ENCODE assay signal across 22 mouse cellular contexts in genomic region chr1:121136846-121137245, GRCm38 (mm10).
DNase-seq lines count a peak whose midpoint lies in the region; ATAC-seq and TF ChIP-seq lines count a peak whose summit lies in the region.
"Had no signal": no experiment of that assay in that cellular context is flagged by ENCODE, and none has a peak within 500 bp of the region (broad histone marks: within the 10 kb centered on the region; RNA-seq: fewer than 3 reads in every experiment).

No protein-coding gene starts in this region.

- 89% methylated on average over 4 of the region's 4 CpGs for WGBS in liver, adult 2 months
- 63% methylated on average over 4 of the region's 4 CpGs for WGBS in liver, postnatal 0 days (ENCODE audit: insufficient replicate concordance)

- no peak for ATAC-seq in liver, postnatal 0 days
- ATAC-seq: activated CD4-positive, CD25-positive, alpha-beta regulatory T cell, adult 4 months; Patski had no signal

- TF ChIP-seq EP300 in liver, postnatal 0 days (IDR thresholded peaks at IDR 0.05; ENCODE audit: low read depth): no peak

- peak; percentile 69 for DNase-seq in heart, adult 11 months
- DNase-seq in heart, adult 18-20 months: no peak
- peak; percentile 7 for DNase-seq in liver, adult 2 months (ENCODE audit: extremely low read depth, low read depth, low spot score)
- no peak for DNase-seq in liver, postnatal 0 days
- peak; percentile 38 for DNase-seq in A20 (ENCODE audit: low read depth, low spot score)
- DNase-seq in right cerebral cortex, postnatal 10 days (ENCODE audit: low spot score in 2 of 2): no peak
- DNase-seq: adrenal gland, adult 8-10 months; adrenal gland, postnatal 14 days; adrenal gland, postnatal 36 days; cerebellum, adult 11-12 months; cerebellum, adult 2 months; cerebellum, adult 9-10 months; cerebellum, postnatal 10 days; cerebellum, postnatal 25 days; forebrain, postnatal 0 days had no signal

- H3K4me1 ChIP-seq in liver, adult 2 months (ENCODE audit: control insufficient read depth, insufficient read depth, low read length): no peaks in the 10 kb centered on the region
- H3K4me1 ChIP-seq in liver, postnatal 0 days (ENCODE audit: insufficient read depth): no peaks in the 10 kb centered on the region
- H3K4me1 ChIP-seq: embryonic facial prominence, embryonic 10.5 days; embryonic facial prominence, embryonic 12.5 days; forebrain, embryonic 13.5 days; forebrain, embryonic 15.5 days had no signal

- no peaks in the 10 kb centered on the region for H3K27me3 ChIP-seq in liver, adult 2 months (ENCODE audit: control insufficient read depth, insufficient read depth, low read length)
- H3K27me3 ChIP-seq in liver, postnatal 0 days (ENCODE audit: insufficient read depth, low read length): no peaks in the 10 kb centered on the region
- H3K27me3 ChIP-seq: embryonic facial prominence, embryonic 12.5 days; forebrain, embryonic 15.5 days had no signal

- H3K36me3 ChIP-seq in liver, adult 2 months (ENCODE audit: control insufficient read depth, insufficient read depth, low read length): no peaks in the 10 kb centered on the region
- H3K36me3 ChIP-seq in liver, postnatal 0 days (replicated peaks; ENCODE audit: insufficient read depth, low read length): no peaks in the 10 kb centered on the region
- H3K36me3 ChIP-seq: embryonic facial prominence, embryonic 10.5 days; embryonic facial prominence, embryonic 12.5 days; forebrain, embryonic 15.5 days; G1E had no signal

- no peaks in the 10 kb centered on the region for H3K9me3 ChIP-seq in liver, postnatal 0 days (ENCODE audit: low read length)
- H3K9me3 ChIP-seq: embryonic facial prominence, embryonic 10.5 days; embryonic facial prominence, embryonic 12.5 days; forebrain, embryonic 13.5 days; forebrain, embryonic 15.5 days had no signal

- no peak for TF ChIP-seq POLR2A in liver, adult 2 months (IDR thresholded peaks at IDR 0.05; ENCODE audit: extremely low read depth, insufficient read depth, low read length)

- H3K27ac ChIP-seq in liver, adult 2 months (replicated peaks; ENCODE audit: insufficient read depth, low read depth, low read length): no peak overlapping the region
- no peak overlapping the region for H3K27ac ChIP-seq in liver, postnatal 0 days (ENCODE audit: low read depth)
- H3K27ac ChIP-seq: embryonic facial prominence, embryonic 10.5 days; embryonic facial prominence, embryonic 12.5 days; forebrain, embryonic 13.5 days; forebrain, embryonic 15.5 days had no signal

- no peak overlapping the region for H3K9ac ChIP-seq in liver, adult 2 months (ENCODE audit: low read depth, low read length)
- H3K9ac ChIP-seq in liver, postnatal 0 days (replicated peaks): no peak overlapping the region
- H3K9ac ChIP-seq: embryonic facial prominence, embryonic 12.5 days; forebrain, embryonic 13.5 days; forebrain, embryonic 15.5 days; forebrain, postnatal 0 days had no signal

- no peak overlapping the region for H3K4me2 ChIP-seq in liver, postnatal 0 days (ENCODE audit: low read depth, low read length)
- H3K4me2 ChIP-seq: embryonic facial prominence, embryonic 12.5 days; forebrain, embryonic 13.5 days; forebrain, embryonic 15.5 days had no signal

- no peak overlapping the region for H3K4me3 ChIP-seq in liver, adult 2 months (ENCODE audit: insufficient read depth, low read depth, low read length)
- no peak overlapping the region for H3K4me3 ChIP-seq in liver, postnatal 0 days (ENCODE audit: low read depth, low read length)
- H3K4me3 ChIP-seq: embryonic facial prominence, embryonic 10.5 days; embryonic facial prominence, embryonic 12.5 days; forebrain, embryonic 13.5 days; forebrain, embryonic 15.5 days had no signal

- no peaks in the 10 kb centered on the region for H3K79me2 ChIP-seq in liver, adult 2 months (ENCODE audit: control insufficient read depth, insufficient read depth, low read length)

- TF ChIP-seq CTCF in liver, adult 2 months (IDR thresholded peaks at IDR 0.05; ENCODE audit: low read depth, low read length): no peak
- no peak for TF ChIP-seq CTCF in liver, postnatal 0 days (IDR thresholded peaks at IDR 0.05; ENCODE audit: low read depth)

Comparison
In these comparisons a context has a peak if more than half of its experiments do, and no peak if none do; other contexts are left out.
1. DNase-seq: peak in heart, adult 11 months (single experiment), liver, adult 2 months (single experiment) and A20 (single experiment); none in heart, adult 18-20 months (0 of 2), liver, postnatal 0 days (single experiment) and right cerebral cortex, postnatal 10 days (0 of 2).